Mouse (Mus musculus): Measurements from ENCODE around the gene Gm4214. TPM values are rescaled to one million over a fixed set of nuclear protein-coding genes. Genes with fewer than 3 reads are reported as not detected.
"Not testable (repeated sequence)": the region's sequence is repeated elsewhere in the genome, so short reads cannot be mapped to it uniquely, and the experiment has no call there.

The Gm4214 gene
- polyA plus RNA-seq (2016; fragmentation: Nextera tagmentation; extraction: Ambion mirVana), result not detected in 2 replicates

DNA sequence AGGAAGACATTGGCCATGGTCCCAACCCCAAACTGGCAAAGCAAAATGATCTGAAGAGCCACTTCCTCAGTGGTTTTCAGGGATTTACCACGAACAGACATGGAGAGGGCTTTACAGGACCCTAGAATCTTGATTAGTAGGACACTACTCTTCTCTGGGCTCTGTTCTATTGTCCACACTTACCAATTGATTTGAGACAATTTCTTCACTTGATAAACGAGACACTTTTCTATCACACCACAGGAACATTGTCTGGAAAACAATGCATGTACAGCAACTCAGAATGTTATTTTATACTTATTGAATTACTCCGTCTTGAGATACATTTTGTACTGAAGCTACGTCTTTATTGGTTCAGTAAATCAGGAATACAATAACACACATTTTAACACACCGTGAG, at the start of gene Gm4214:
TSS of gene Gm4214 (minus strand) at position 101 of the 400 bp plus-strand sequence.
- H3K27me3 ChIP-seq (replicated peaks); H3K9ac ChIP-seq; H3K9me3 ChIP-seq (replicated peaks); H3K27ac ChIP-seq; H3K36me3 ChIP-seq; H3K4me1 ChIP-seq; H3K4me2 ChIP-seq; ATAC-seq; H3K4me3 ChIP-seq: not testable (repeated sequence)
- WGBS (ENCODE audit: insufficient replicate concordance), result no CpG with 5 or more reads among the region's 5 CpGs

DNA sequence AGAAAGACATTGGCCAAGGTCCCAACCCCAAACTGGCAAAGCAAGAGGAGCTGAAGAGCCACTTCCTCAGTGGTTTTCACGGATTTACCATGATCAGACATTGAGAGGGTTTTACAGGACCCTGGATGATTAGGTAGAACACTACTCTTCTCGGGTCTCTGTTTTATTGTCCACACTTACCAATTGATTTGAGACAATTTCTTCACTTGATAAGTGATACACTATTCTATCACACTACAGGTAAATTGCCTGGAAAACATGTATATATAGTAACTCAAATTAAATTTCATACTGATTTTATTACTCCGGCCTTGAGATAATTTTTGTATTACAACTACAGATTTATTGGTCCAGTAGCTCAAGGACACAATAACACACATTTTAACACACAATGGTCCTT, 35.4 kb upstream of the Gm4214 start, which contains the start of gene Gm4216:
TSS of gene Gm4216 (minus strand) at position 101 of the 400 bp plus-strand sequence.
- not testable (repeated sequence) for H3K9ac ChIP-seq, ATAC-seq

More for the DNA sequence above, 35.4 kb upstream of the Gm4214 start, which contains the start of gene Gm4216:
- H3K4me2 ChIP-seq; H3K4me1 ChIP-seq; H3K27me3 ChIP-seq (replicated peaks); H3K9me3 ChIP-seq (replicated peaks); H3K4me3 ChIP-seq; H3K36me3 ChIP-seq; H3K27ac ChIP-seq: not testable (repeated sequence)
- whole genome bisulfite sequencing (ENCODE audit: insufficient replicate concordance), result no CpG with 5 or more reads among the region's 3 CpGs

Other genes starting within 250 kb of the Gm4214 start
- gene Vmn1r157, start 223.0 kb downstream of the Gm4214 start, polyA plus RNA-seq (2016; fragmentation: Nextera tagmentation; extraction: Ambion mirVana), result not detected in 2 replicates
- gene Vmn1r158, start 193.9 kb downstream of the Gm4214 start, polyA plus RNA-seq (2016; fragmentation: Nextera tagmentation; extraction: Ambion mirVana), result not detected in 2 replicates
- gene Vmn1r159, start 141.1 kb downstream of the Gm4214 start, polyA plus RNA-seq (2016; fragmentation: Nextera tagmentation; extraction: Ambion mirVana), result not detected in 2 replicates
- not detected in 2 replicates for gene Vmn1r160, start 113.4 kb downstream of the Gm4214 start, polyA plus RNA-seq (2016; fragmentation: Nextera tagmentation; extraction: Ambion mirVana)
- gene Gm4216, start 35.2 kb upstream of the Gm4214 start, polyA plus RNA-seq (2016; fragmentation: Nextera tagmentation; extraction: Ambion mirVana), result not detected in 2 replicates
- not detected in 2 replicates for gene Vmn1r163, start 70.9 kb upstream of the Gm4214 start, polyA plus RNA-seq (2016; fragmentation: Nextera tagmentation; extraction: Ambion mirVana)
- not detected in 2 replicates for gene Gm8720, start 82.8 kb upstream of the Gm4214 start, polyA plus RNA-seq (2016; fragmentation: Nextera tagmentation; extraction: Ambion mirVana)
- gene Gm10662, start 159.8 kb upstream of the Gm4214 start, polyA plus RNA-seq (2016; fragmentation: Nextera tagmentation; extraction: Ambion mirVana), result not detected in 2 replicates
- gene Vmn1r165, start 232.7 kb upstream of the Gm4214 start, polyA plus RNA-seq (2016; fragmentation: Nextera tagmentation; extraction: Ambion mirVana), result not detected in 2 replicates